Mouse (Mus musculus) kidney, embryonic 15.5 days (tissue): Measurements from ENCODE around the gene Cfap57. TPM values are rescaled to one million over a fixed set of nuclear protein-coding genes. Genes with fewer than 3 reads are reported as not detected.

Experiments used
- ATAC-seq: fragments of 200-750 bp; cut with Nextera tagmentation; replicated peaks from 2 replicates; pipeline ENCODE4 v1.8.0; 2017; ENCODE audit warnings: moderate TSS enrichment; ENCODE audit not compliant: low FRiP score
- H3K27ac ChIP-seq: fragments of 300-500 bp; sonication (generic); 2 replicates; pipeline ENCODE4 v1.5.1; 2015; ENCODE audit warnings: mild to moderate bottlenecking, inconsistent platforms
- H3K27me3 ChIP-seq: fragments of 300-500 bp; sonication (generic); 2 replicates; pipeline ENCODE4 v1.6.1; 2015; ENCODE audit warnings: inconsistent platforms
- H3K36me3 ChIP-seq: fragments of 300-500 bp; sonication (generic); 2 replicates; pipeline ENCODE4 v1.6.1; 2015; ENCODE audit warnings: inconsistent platforms
- H3K4me1 ChIP-seq: fragments of 300-500 bp; sonication (generic); 2 replicates; pipeline ENCODE4 v1.6.1; 2015; ENCODE audit warnings: inconsistent platforms
- H3K4me2 ChIP-seq: fragments of 300-500 bp; sonication (generic); 2 replicates; pipeline ENCODE4 v1.6.1; 2015; ENCODE audit warnings: moderate library complexity, mild to moderate bottlenecking, inconsistent platforms
- H3K4me3 ChIP-seq: fragments of 300-500 bp; sonication (generic); replicated peaks from 2 replicates; pipeline ENCODE4 v1.5.1; 2015; ENCODE audit warnings: mild to moderate bottlenecking, inconsistent platforms
- H3K9ac ChIP-seq: fragments of 300-500 bp; sonication (generic); 2 replicates; pipeline ENCODE4 v1.6.1; 2015; ENCODE audit warnings: mild to moderate bottlenecking, inconsistent platforms
- H3K9me3 ChIP-seq: fragments of 300-500 bp; sonication (generic); replicated peaks from 2 replicates; pipeline ENCODE4 v1.6.1; 2016; ENCODE audit warnings: inconsistent platforms
- WGBS: fragments of 180-500 bp; shearing (Covaris S2); methylation state at CpG from one replicate; pipeline ENCODE4 v1.1.7; 2015; ENCODE audit warnings: mixed read lengths; 5-methylcytosine and 5-hydroxymethylcytosine counted together
- polyA plus RNA-seq: library from polyadenylated mRNA; unstranded; fragments of >200 nt; fragmentation: Nextera tagmentation; extraction: Ambion mirVana; gene quantifications from 2 replicates; pipeline ENCODE4 v1.2.1, GENCODE M21; 2015

Cfap57 gene
- polyA plus RNA-seq, 1 experiment from 2014 or later, result 0.21 TPM

DNA sequence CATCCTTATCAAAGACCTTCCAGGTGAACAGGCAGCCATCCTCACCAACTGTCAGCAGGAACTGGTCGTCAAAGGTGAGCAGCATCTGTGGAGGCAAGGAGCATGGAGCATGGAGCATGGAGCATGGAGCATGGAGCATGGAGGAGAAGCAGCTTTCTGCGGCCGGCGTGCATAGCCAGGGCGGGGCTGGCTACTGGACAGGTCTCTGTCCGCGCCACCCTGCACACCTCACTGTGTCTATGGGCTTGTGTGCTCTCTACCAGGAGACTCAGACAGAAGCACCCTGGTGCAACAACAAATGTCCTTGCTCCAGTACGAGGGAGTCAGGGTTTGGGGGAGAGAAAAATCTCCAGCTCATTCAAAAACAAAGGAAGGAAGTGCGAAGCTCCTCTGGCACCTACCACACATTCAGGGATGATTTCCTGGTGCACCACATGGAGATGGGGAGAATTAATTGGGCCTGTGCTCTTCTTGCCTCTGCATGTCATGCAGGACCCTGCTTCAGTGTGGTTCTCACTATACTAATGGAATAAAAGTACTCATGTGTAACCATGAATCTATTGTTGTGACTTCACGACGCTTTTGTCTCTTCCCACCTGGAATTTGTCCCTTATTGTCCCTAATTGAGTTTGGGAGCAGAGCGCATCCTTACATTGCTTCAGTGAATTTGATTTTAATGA is 31.4 kb downstream of the Cfap57 start:
- Histone ChIP-seq H3K4me1 (peaks cover 10% of the 10 kb centered on the region), H3K9ac (no peak overlapping the region), H3K36me3 (no peaks in the 10 kb centered on the region), H3K4me3 (no peak overlapping the region), H3K9me3 (0 out of 2 replicates have a peak, but pooled peaks cover 4% of the 10 kb centered on the region), H3K27me3 (0 out of 2 replicates have a peak, but pooled peaks cover 2% of the 10 kb centered on the region), H3K27ac (no peak overlapping the region), H3K4me2 (no peak overlapping the region)
- no peak for ATAC-seq
- 62% methylated on average over 12 of the region's 12 CpGs for WGBS

DNA sequence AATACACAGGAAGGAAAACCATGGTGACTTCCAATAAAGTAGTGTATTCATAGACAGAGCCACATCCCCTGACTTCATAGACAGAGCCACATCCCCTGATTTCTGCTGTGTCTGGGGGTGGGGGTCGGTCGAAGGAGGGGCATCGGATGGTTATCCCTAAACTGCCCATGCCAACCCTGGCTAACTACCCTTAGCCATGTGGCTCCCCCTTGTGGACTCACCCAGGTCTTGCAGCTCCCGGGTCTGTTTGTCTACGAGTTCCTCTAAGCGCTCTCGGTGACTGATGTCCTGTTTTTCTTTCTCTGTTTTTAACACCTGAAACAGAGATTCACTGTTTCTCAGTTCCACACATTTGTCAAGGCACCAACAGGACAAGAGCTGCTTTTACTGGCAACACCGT is 37.9 kb downstream of the Cfap57 start:
- no peak overlapping the region for H3K4me2 ChIP-seq
- H3K27me3 ChIP-seq, result 0 out of 2 replicates have a peak, but pooled peaks cover 3% of the 10 kb centered on the region
- no peak overlapping the region for H3K27ac ChIP-seq
- 0 out of 2 replicates have a peak, but pooled peaks cover 4% of the 10 kb centered on the region for H3K9me3 ChIP-seq
- 97% methylated on average over 8 of the region's 8 CpGs for WGBS
- ATAC-seq, result no peak
- peaks cover 9% of the 10 kb centered on the region; the same call in 1 of the 2 replicates for H3K4me1 ChIP-seq
- H3K36me3 ChIP-seq, result no peaks in the 10 kb centered on the region
- no peak overlapping the region for H3K9ac ChIP-seq
- H3K4me3 ChIP-seq, result no peak overlapping the region

DNA sequence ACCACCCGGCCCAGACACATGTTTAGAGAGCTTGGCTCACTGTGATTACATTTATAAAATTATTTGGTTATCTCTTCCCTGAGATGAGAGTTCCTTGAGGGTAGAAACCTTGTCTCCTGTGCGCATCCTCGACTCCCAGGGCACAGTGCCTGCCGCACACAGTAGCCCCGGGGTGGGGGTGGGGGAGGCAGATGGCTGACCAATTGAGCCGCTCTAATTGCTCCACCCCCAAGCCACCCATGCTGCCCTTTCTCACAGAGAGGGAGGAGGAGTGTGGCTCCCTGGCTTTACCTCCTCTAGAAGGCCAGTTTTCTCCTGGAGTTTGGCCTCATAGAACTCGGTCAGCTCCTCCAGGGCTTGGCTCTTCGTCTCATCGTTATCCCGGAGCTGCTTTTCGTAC is 39.1 kb downstream of the Cfap57 start:
- no peak overlapping the region for H3K9ac ChIP-seq
- no peak overlapping the region for H3K4me2 ChIP-seq
- H3K4me3 ChIP-seq, result no peak overlapping the region
- H3K9me3 ChIP-seq, result 0 out of 2 replicates have a peak, but pooled peaks cover 4% of the 10 kb centered on the region
- ATAC-seq, result no peak
- peaks cover 8% of the 10 kb centered on the region; the same call in 1 of the 2 replicates for H3K27me3 ChIP-seq
- H3K27ac ChIP-seq, result no peak overlapping the region
- WGBS, result 38% methylated on average over 11 of the region's 11 CpGs
- no peaks in the 10 kb centered on the region for H3K36me3 ChIP-seq
- H3K4me1 ChIP-seq, result peaks cover 5% of the 10 kb centered on the region; the same call in 1 of the 2 replicates

GRCm38 (mm10) chr4:118579313-118579712 is 41.3 kb downstream of the Cfap57 start:
- H3K27ac ChIP-seq, result no peak overlapping the region
- H3K9ac ChIP-seq, result no peak overlapping the region
- H3K36me3 ChIP-seq, result no peaks in the 10 kb centered on the region
- peaks cover 10% of the 10 kb centered on the region; the same call in 1 of the 2 replicates for H3K27me3 ChIP-seq
- no peak overlapping the region for H3K4me2 ChIP-seq
- no peak overlapping the region for H3K4me3 ChIP-seq
- no peak for ATAC-seq
- WGBS, result 52% methylated on average over 13 of the region's 13 CpGs
- H3K4me1 ChIP-seq, result peaks cover 5% of the 10 kb centered on the region; the same call in 1 of the 2 replicates
- 0 out of 2 replicates have a peak, but pooled peaks cover under 1% of the 10 kb centered on the region for H3K9me3 ChIP-seq

DNA sequence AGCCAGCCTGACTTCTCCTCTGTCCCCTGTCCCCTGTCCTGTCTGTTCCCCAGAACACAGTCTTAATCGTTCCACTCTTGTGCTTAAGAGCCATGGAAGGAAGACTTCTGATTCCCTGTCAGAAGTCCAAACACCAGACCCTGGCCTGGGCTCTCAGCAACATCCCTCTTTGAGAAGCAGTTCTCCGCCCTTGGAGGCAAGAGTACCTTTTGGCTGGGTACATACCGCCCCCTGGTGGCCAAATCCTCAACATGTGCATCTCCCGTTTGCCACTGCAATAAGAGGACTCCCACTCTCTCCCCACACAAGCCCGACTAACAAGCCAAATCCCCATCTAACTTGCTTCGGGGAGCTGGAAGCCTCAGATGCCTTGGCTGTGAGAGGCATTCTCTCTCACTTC is 44.5 kb downstream of the Cfap57 start:
- 12% methylated on average over 6 of the region's 6 CpGs for whole genome bisulfite sequencing
- ATAC-seq, result 0 out of 2 replicates have a peak, but pooled peaks have one; percentile 22
- H3K36me3 ChIP-seq, result no peaks in the 10 kb centered on the region
- no peak overlapping the region for H3K4me2 ChIP-seq
- no peak overlapping the region for H3K9ac ChIP-seq
- no peak overlapping the region for H3K27ac ChIP-seq
- no peaks in the 10 kb centered on the region for H3K9me3 ChIP-seq
- H3K4me1 ChIP-seq, result no peaks in the 10 kb centered on the region
- H3K4me3 ChIP-seq, result no peak overlapping the region
- H3K27me3 ChIP-seq, result peaks cover 17% of the 10 kb centered on the region; the same call in 1 of the 2 replicates

- no peaks in the 10 kb centered on the region for H3K36me3 ChIP-seq
- H3K4me1 ChIP-seq, result no peaks in the 10 kb centered on the region
- H3K27ac ChIP-seq, result no peak overlapping the region
- 83% methylated on average over 15 of the region's 15 CpGs for WGBS
- no peak for ATAC-seq
- no peak overlapping the region for H3K4me2 ChIP-seq
- no peak overlapping the region for H3K9ac ChIP-seq
- H3K27me3 ChIP-seq, result peaks cover 9% of the 10 kb centered on the region; the same call in 1 of the 2 replicates
- H3K4me3 ChIP-seq, result no peak overlapping the region
- no peaks in the 10 kb centered on the region for H3K9me3 ChIP-seq
Observed at GRCm38 (mm10) chr4:118571441-118571840, 49.1 kb downstream of the Cfap57 start.

DNA sequence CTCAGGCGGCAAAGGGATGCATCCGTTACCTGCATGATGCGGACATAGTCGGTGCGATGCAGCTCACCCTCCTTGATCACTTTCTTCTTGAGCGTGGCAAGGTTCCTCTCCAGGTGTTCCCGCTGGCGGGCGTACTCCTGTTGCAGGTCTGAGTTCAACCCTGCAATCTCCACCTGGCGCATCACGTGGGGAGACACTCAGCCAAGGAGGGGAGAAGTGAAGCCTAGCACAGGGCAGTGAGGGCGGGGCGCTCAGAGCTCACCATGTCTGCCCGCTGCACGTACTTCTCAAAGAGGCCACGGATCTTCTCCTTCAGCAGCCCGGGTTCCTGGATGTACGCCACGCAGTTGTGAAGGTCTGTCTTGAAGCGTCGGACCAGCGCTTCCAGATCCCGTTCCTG is 51.3 kb downstream of the Cfap57 start:
- 82% methylated on average over 23 of the region's 23 CpGs for WGBS
- Histone ChIP-seq H3K4me2 (no peak overlapping the region), H3K9me3 (no peaks in the 10 kb centered on the region), H3K4me3 (no peak overlapping the region), H3K9ac (no peak overlapping the region), H3K36me3 (no peaks in the 10 kb centered on the region), H3K27ac (no peak overlapping the region), H3K4me1 (no peaks in the 10 kb centered on the region), H3K27me3 (peaks cover 7% of the 10 kb centered on the region; the same call in 1 of the 2 replicates)
- ATAC-seq, result no peak

DNA sequence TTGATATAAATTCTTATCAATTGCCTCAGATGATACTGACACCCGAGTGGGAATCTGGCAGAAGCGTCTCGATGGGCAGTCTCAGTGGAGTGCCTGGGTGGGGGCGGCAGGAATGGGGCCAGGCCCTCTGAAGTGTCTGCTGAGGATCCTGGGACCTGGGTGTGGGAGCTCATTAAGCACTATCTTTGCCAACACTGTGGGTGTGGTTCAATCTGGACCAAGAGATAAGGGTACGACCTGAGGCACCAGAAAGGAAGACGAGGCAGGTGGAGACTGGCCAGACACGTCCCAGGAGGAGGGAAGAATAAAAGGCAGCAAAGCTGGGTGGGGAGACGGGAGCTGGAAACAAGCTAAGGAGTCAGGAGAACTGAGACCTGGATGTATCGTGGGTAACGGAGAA is 51.9 kb downstream of the Cfap57 start:
- H3K27me3 ChIP-seq, result 0 out of 2 replicates have a peak, but pooled peaks cover 6% of the 10 kb centered on the region
- WGBS, result 69% methylated on average over 10 of the region's 10 CpGs
- no peak overlapping the region for H3K4me3 ChIP-seq
- no peak overlapping the region for H3K9ac ChIP-seq
- H3K4me1 ChIP-seq, result no peaks in the 10 kb centered on the region
- ATAC-seq, result no peak
- H3K36me3 ChIP-seq, result no peaks in the 10 kb centered on the region
- no peak overlapping the region for H3K4me2 ChIP-seq
- no peak overlapping the region for H3K27ac ChIP-seq
- no peaks in the 10 kb centered on the region for H3K9me3 ChIP-seq

GRCm38 (mm10) chr4:118566161-118566676 is 54.4 kb downstream of the Cfap57 start:
- no peak overlapping the region for H3K9ac ChIP-seq
- no peak overlapping the region for H3K4me2 ChIP-seq
- no peaks in the 10 kb centered on the region for H3K4me1 ChIP-seq
- no peak overlapping the region for H3K4me3 ChIP-seq
- no peaks in the 10 kb centered on the region for H3K36me3 ChIP-seq
- ATAC-seq, result peak; percentile 46; the same call in 1 of the 2 replicates
- WGBS, result 28% methylated on average over 7 of the region's 7 CpGs
- no peaks in the 10 kb centered on the region for H3K27me3 ChIP-seq
- no peaks in the 10 kb centered on the region for H3K9me3 ChIP-seq
- no peak overlapping the region for H3K27ac ChIP-seq

DNA sequence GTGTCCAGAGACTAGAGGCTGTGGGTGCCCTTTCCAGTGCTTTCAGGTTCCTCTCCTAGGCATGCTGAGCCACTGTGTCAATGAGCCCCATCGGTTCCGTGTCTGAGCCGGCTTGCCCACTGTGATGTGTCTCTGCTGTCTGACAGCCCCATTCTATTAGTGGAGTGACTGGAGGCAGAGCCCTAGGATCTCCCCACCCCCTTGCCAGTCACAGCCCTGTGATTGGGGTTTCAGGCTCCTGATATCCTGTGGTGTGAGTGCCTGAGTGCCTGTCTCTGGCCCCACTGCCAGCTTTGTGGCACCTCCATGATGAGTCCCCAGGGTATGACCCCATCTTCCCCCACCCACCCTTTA is 55.7 kb downstream of the Cfap57 start:
- no peak overlapping the region for H3K9ac ChIP-seq
- no peak overlapping the region for H3K4me2 ChIP-seq
- H3K9me3 ChIP-seq, result no peaks in the 10 kb centered on the region
- no peak for ATAC-seq
- WGBS, result 76% methylated on average over 3 of the region's 3 CpGs
- H3K27me3 ChIP-seq, result no peaks in the 10 kb centered on the region
- H3K27ac ChIP-seq, result no peak overlapping the region
- H3K4me1 ChIP-seq, result no peaks in the 10 kb centered on the region
- H3K4me3 ChIP-seq, result no peak overlapping the region
- no peaks in the 10 kb centered on the region for H3K36me3 ChIP-seq

GRCm38 (mm10) chr4:118564062-118564925 is 56.3 kb downstream of the Cfap57 start:
- no peak overlapping the region for H3K4me3 ChIP-seq
- no peaks in the 10 kb centered on the region for H3K36me3 ChIP-seq
- no peaks in the 10 kb centered on the region for H3K4me1 ChIP-seq
- no peak overlapping the region for H3K9ac ChIP-seq
- no peaks in the 10 kb centered on the region for H3K27me3 ChIP-seq
- ATAC-seq, result no peak
- 80% methylated on average over 13 of the region's 13 CpGs for WGBS
- no peaks in the 10 kb centered on the region for H3K9me3 ChIP-seq
- H3K27ac ChIP-seq, result no peak overlapping the region
- H3K4me2 ChIP-seq, result no peak overlapping the region
